Mouse (Mus musculus) bone marrow macrophage, adult 2 months (primary cell): ENCODE data around the gene Arhgef3.

Experiments used
- CTCF ChIP-seq: IDR thresholded peaks from 2 replicates; pipeline ENCODE4 v1.5.1; 2012; ENCODE audit warnings: low read depth, mild to moderate bottlenecking, low read length, moderate library complexity
- POLR2A ChIP-seq: IDR thresholded peaks from 2 replicates; pipeline ENCODE4 v1.6.1; 2012; ENCODE audit warnings: mild to moderate bottlenecking, low read depth, low read length, borderline replicate concordance

- no peak for TF ChIP-seq POLR2A
- no peak for TF ChIP-seq CTCF
These were observed 85.2 kb downstream of the Arhgef3 start for GRCm38 (mm10) chr14:27199870-27200269.
